Comparison of ENCODE assay signal across 12 mouse cellular contexts in the genomic region with DNA sequence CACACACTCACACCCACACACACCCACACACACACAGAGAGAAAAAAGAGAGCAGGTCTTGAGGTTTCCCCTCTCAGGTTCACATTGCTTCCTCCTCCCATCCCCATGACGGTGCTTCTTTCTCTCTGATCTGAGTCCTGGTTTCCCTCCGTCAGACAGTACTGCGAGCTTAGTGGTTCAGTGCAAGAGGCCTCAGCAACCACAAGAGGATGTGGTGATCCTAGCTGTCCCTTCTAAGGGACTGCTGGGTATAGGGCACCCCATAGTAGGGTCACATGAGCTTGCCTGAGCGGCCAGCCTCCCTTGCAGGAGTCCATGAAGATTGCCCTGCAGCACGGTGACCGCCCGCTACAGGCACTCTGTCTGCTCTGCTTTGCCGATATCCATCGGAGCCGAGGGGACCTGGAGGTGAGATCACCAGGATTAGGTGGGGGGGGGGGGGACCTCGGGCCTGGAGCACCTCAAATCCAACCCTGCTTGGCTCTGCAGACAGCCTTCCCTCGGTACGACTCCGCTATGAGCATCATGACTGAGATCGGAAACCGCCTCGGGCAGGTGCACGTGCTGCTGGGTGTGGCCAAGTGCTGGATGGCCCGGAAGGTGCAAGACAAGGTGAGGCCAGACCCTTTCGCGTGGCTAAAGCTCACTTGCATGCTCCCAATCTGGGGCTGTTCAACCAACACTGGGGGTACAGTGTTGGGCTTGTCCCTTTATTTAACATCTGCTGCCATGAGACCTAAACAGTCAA. TPM values are rescaled to one million over a fixed set of nuclear protein-coding genes. Genes with fewer than 3 reads are reported as not detected.
A peak's percentile ranks its signal among the peaks of the same experiment; 100 is the strongest.
DNase-seq lines count a peak whose midpoint lies in the region; ATAC-seq and TF ChIP-seq lines count a peak whose summit lies in the region.
"Had no signal": no experiment of that assay in that cellular context is flagged by ENCODE, and none has a peak within 500 bp of the region (broad histone marks: within the 10 kb centered on the region; RNA-seq: fewer than 3 reads in every experiment).

No protein-coding gene starts in this region.

- intact Hi-C loops in left cerebral cortex, postnatal 10 days (cut with DNase I): no loop called here
- intact Hi-C loops in gastrocnemius, adult 2 months (cut with DNase I): no loop called here

- H3K9me3 ChIP-seq in heart, embryonic 12.5 days (replicated peaks): no peaks in the 10 kb centered on the region
- no peaks in the 10 kb centered on the region for H3K9me3 ChIP-seq in heart, embryonic 10.5 days
- no peaks in the 10 kb centered on the region for H3K9me3 ChIP-seq in stomach, embryonic 15.5 days
- H3K9me3 ChIP-seq in stomach, postnatal 0 days (ENCODE audit: control insufficient read depth, low read length): no peaks in the 10 kb centered on the region

- no peak for TF ChIP-seq CTCF in stomach, postnatal 0 days (IDR thresholded peaks at IDR 0.05; ENCODE audit: low read depth)
- TF ChIP-seq CTCF in gastrocnemius, adult 2 months (IDR thresholded peaks at IDR 0.05): no peak

- H3K79me2 ChIP-seq in macrophage (ENCODE audit: inconsistent target): no peaks in the 10 kb centered on the region

- no peak overlapping the region for H3K4me3 ChIP-seq in heart, embryonic 12.5 days
- no peak overlapping the region for H3K4me3 ChIP-seq in heart, embryonic 10.5 days
- H3K4me3 ChIP-seq in stomach, embryonic 15.5 days (replicated peaks): no peak overlapping the region
- no peak overlapping the region for H3K4me3 ChIP-seq in stomach, postnatal 0 days (ENCODE audit: low read depth, low read length)
- peak overlapping the region; percentile 32 for H3K4me3 ChIP-seq in macrophage (ENCODE audit: inconsistent target)
- no peak overlapping the region for H3K4me3 ChIP-seq in gastrocnemius, adult 2 months

- 58% methylated on average over 21 of the region's 21 CpGs for WGBS in heart, embryonic 12.5 days
- 66% methylated on average over 21 of the region's 21 CpGs for WGBS in heart, embryonic 10.5 days
- 64% methylated on average over 21 of the region's 21 CpGs for whole genome bisulfite sequencing in stomach, embryonic 15.5 days
- 67% methylated on average over 21 of the region's 21 CpGs for WGBS in stomach, postnatal 0 days
- 36% methylated on average over 21 of the region's 21 CpGs for WGBS in macrophage (ENCODE audit: missing documents)

- no peak overlapping the region for H3K27ac ChIP-seq in heart, embryonic 12.5 days (ENCODE audit: poor library complexity, severe bottlenecking)
- no peak overlapping the region for H3K27ac ChIP-seq in heart, embryonic 10.5 days
- no peak overlapping the region for H3K27ac ChIP-seq in stomach, embryonic 15.5 days
- no peak overlapping the region for H3K27ac ChIP-seq in stomach, postnatal 0 days (replicated peaks)
- H3K27ac ChIP-seq in macrophage: peak overlapping the region; percentile 48
- H3K27ac ChIP-seq in gastrocnemius, adult 2 months: no peak overlapping the region

- ATAC-seq in heart, embryonic 12.5 days (ENCODE audit: insufficient number of reproducible peaks, low FRiP score): peak; percentile 34; the same call in 1 of the 2 replicates
- no peak for ATAC-seq in stomach, embryonic 15.5 days (ENCODE audit: insufficient read depth, low FRiP score, low read depth)
- ATAC-seq in stomach, postnatal 0 days (ENCODE audit: low FRiP score, low TSS enrichment): no peak; the same call in 1 of the 2 replicates

- H3K4me1 ChIP-seq in heart, embryonic 12.5 days (replicated peaks): peaks cover 11% of the 10 kb centered on the region
- peaks cover 15% of the 10 kb centered on the region for H3K4me1 ChIP-seq in heart, embryonic 10.5 days
- 0 out of 2 replicates have a peak, but pooled peaks cover 3% of the 10 kb centered on the region for H3K4me1 ChIP-seq in stomach, embryonic 15.5 days
- H3K4me1 ChIP-seq in stomach, postnatal 0 days (replicated peaks; ENCODE audit: control insufficient read depth, insufficient read depth): no peaks in the 10 kb centered on the region

- H3K27me3 ChIP-seq in heart, embryonic 12.5 days (replicated peaks): no peaks in the 10 kb centered on the region
- H3K27me3 ChIP-seq in heart, embryonic 10.5 days (ENCODE audit: insufficient read depth, poor library complexity, severe bottlenecking): no peaks in the 10 kb centered on the region
- H3K27me3 ChIP-seq in stomach, embryonic 15.5 days (replicated peaks): no peaks in the 10 kb centered on the region
- H3K27me3 ChIP-seq in stomach, postnatal 0 days (ENCODE audit: control insufficient read depth, insufficient read depth, low read length): no peaks in the 10 kb centered on the region

- H3K9ac ChIP-seq in heart, embryonic 12.5 days: no peak overlapping the region
- no peak overlapping the region for H3K9ac ChIP-seq in stomach, embryonic 15.5 days
- H3K9ac ChIP-seq in stomach, postnatal 0 days (ENCODE audit: low read length): no peak overlapping the region
- H3K9ac ChIP-seq: lung, embryonic 14.5 days had no signal

- no peak overlapping the region for H3K4me2 ChIP-seq in heart, embryonic 12.5 days
- 0 out of 2 replicates have a peak overlapping the region, but pooled peaks have one; percentile 8 for H3K4me2 ChIP-seq in stomach, embryonic 15.5 days
- H3K4me2 ChIP-seq in stomach, postnatal 0 days (replicated peaks; ENCODE audit: low read depth): no peak overlapping the region
- H3K4me2 ChIP-seq: lung, embryonic 14.5 days had no signal

- no peaks in the 10 kb centered on the region for H3K36me3 ChIP-seq in heart, embryonic 12.5 days
- H3K36me3 ChIP-seq in heart, embryonic 10.5 days: no peaks in the 10 kb centered on the region
- no peaks in the 10 kb centered on the region for H3K36me3 ChIP-seq in stomach, embryonic 15.5 days
- H3K36me3 ChIP-seq in stomach, postnatal 0 days (ENCODE audit: control insufficient read depth, insufficient read depth, low read length): no peaks in the 10 kb centered on the region
- no peaks in the 10 kb centered on the region for H3K36me3 ChIP-seq in macrophage (ENCODE audit: inconsistent target)

- no peak for TF ChIP-seq EP300 in stomach, postnatal 0 days (optimal IDR thresholded peaks at IDR 0.05)

- DNase-seq in heart, embryonic 10.5 days (ENCODE audit: low spot score): no peak
- no peak for DNase-seq in stomach, postnatal 0 days (ENCODE audit: low spot score)
- DNase-seq in left cerebral cortex, postnatal 10 days (ENCODE audit: extremely low spot score in 1 of 2, low spot score in 2 of 2): no peak
- DNase-seq in gastrocnemius, adult 2 months: no peak
- DNase-seq in cerebellum, adult 9-11 months: no peak
- DNase-seq: gastrocnemius, postnatal 36 days; kidney, adult 9 months; lung, embryonic 14.5 days had no signal

RNA-seq across cellular contexts. Expression of a gene that starts 7.4 kb away (rescaled TPM):
- 17.2 and 17.8 TPM in 2 replicates for polyA plus RNA-seq in heart, embryonic 12.5 days (2016; fragmentation: Nextera tagmentation; extraction: Ambion mirVana)
- 6.6 and 13.8 TPM in 2 replicates for polyA plus RNA-seq in heart, embryonic 10.5 days (2016; fragmentation: Nextera tagmentation; extraction: Ambion mirVana)
- 2.0 and 4.5 TPM in 2 replicates for polyA plus RNA-seq in stomach, embryonic 15.5 days (2015; fragmentation: Nextera tagmentation; extraction: Ambion mirVana)
- 1.3 and 1.8 TPM in 2 replicates for polyA plus RNA-seq in stomach, postnatal 0 days (2015; fragmentation: Nextera tagmentation; extraction: Ambion mirVana)
- 1 to 10 TPM in 10 of 26 experiments, under 1 TPM in 1, not detected in 15; 0.55 to 5.4 (median 2.3) TPM for total RNA-seq in macrophage (2018; cell fraction: chromatin; rRNA removed)
- 10 to 100 TPM; 11.2 to 39.7 (median 20.6) TPM for total RNA-seq in macrophage (2018; cell fraction: cytosol; rRNA removed)
- total RNA-seq in macrophage (2018; cell fraction: nucleus; rRNA removed): 10 to 100 TPM in 2 of 26 experiments, 1 to 10 TPM in 24; 1.0 to 11.2 (median 4.9) TPM
- 6.3 to 39.6 TPM (median 12.2 TPM) in 3 replicates for polyA plus RNA-seq in macrophage (2018)
- under 1 TPM; 0.24 to 0.49 TPM for total RNA-seq in left cerebral cortex, postnatal 10 days (2021)
- 10 to 100 TPM; 28.3 to 30.2 TPM for total RNA-seq in gastrocnemius, adult 2 months (2021)

RNA-seq across cellular contexts. Expression of a gene that starts 11.0 kb away (rescaled TPM):
- polyA plus RNA-seq in heart, embryonic 12.5 days (2016; fragmentation: Nextera tagmentation; extraction: Ambion mirVana): 245 and 252 TPM in 2 replicates
- 315 and 334 TPM in 2 replicates for polyA plus RNA-seq in heart, embryonic 10.5 days (2016; fragmentation: Nextera tagmentation; extraction: Ambion mirVana)
- 225 and 243 TPM in 2 replicates for polyA plus RNA-seq in stomach, embryonic 15.5 days (2015; fragmentation: Nextera tagmentation; extraction: Ambion mirVana)
- 203 and 211 TPM in 2 replicates for polyA plus RNA-seq in stomach, postnatal 0 days (2015; fragmentation: Nextera tagmentation; extraction: Ambion mirVana)
- total RNA-seq in macrophage (2018; cell fraction: chromatin; rRNA removed): 100 to 1,000 TPM in 7 of 26 experiments, 10 to 100 TPM in 19; 25.0 to 117 (median 78.2) TPM
- 100 to 1,000 TPM; 117 to 186 (median 143) TPM for total RNA-seq in macrophage (2018; cell fraction: cytosol; rRNA removed)
- 100 to 1,000 TPM in 6 of 26 experiments, 10 to 100 TPM in 20; 39.9 to 113 (median 78.9) TPM for total RNA-seq in macrophage (2018; cell fraction: nucleus; rRNA removed)
- 149 to 321 TPM (median 192 TPM) in 3 replicates for polyA plus RNA-seq in macrophage (2018)
- total RNA-seq in left cerebral cortex, postnatal 10 days (2021): 100 to 1,000 TPM; 207 to 208 TPM
- total RNA-seq in gastrocnemius, adult 2 months (2021): 100 to 1,000 TPM; 226 to 256 TPM

RNA-seq across cellular contexts. Expression of a gene that starts 27.4 kb away (rescaled TPM):
- polyA plus RNA-seq in heart, embryonic 12.5 days (2016; fragmentation: Nextera tagmentation; extraction: Ambion mirVana): 42.5 and 44.3 TPM in 2 replicates
- polyA plus RNA-seq in heart, embryonic 10.5 days (2016; fragmentation: Nextera tagmentation; extraction: Ambion mirVana): 32.6 and 37.5 TPM in 2 replicates
- polyA plus RNA-seq in stomach, embryonic 15.5 days (2015; fragmentation: Nextera tagmentation; extraction: Ambion mirVana): 42.8 and 45.5 TPM in 2 replicates
- polyA plus RNA-seq in stomach, postnatal 0 days (2015; fragmentation: Nextera tagmentation; extraction: Ambion mirVana): 19.1 and 19.4 TPM in 2 replicates
- 100 to 1,000 TPM in 15 of 26 experiments, 10 to 100 TPM in 11; 69.4 to 316 (median 143) TPM for total RNA-seq in macrophage (2018; cell fraction: chromatin; rRNA removed)
- 10 to 100 TPM; 14.7 to 47.5 (median 21.7) TPM for total RNA-seq in macrophage (2018; cell fraction: cytosol; rRNA removed)
- total RNA-seq in macrophage (2018; cell fraction: nucleus; rRNA removed): 100 to 1,000 TPM in 11 of 26 experiments, 10 to 100 TPM in 15; 53.4 to 149 (median 91.2) TPM
- 19.8 to 23.0 TPM (median 21.8 TPM) in 3 replicates for polyA plus RNA-seq in macrophage (2018)
- 10 to 100 TPM; 25.7 to 27.6 TPM for total RNA-seq in left cerebral cortex, postnatal 10 days (2021)
- total RNA-seq in gastrocnemius, adult 2 months (2021): 10 to 100 TPM; 18.7 to 22.0 TPM

RNA-seq across cellular contexts. Expression of a gene that starts 39.4 kb away (rescaled TPM):
- 3.0 and 3.1 TPM in 2 replicates for polyA plus RNA-seq in heart, embryonic 12.5 days (2016; fragmentation: Nextera tagmentation; extraction: Ambion mirVana)
- 0.99 and 4.1 TPM in 2 replicates for polyA plus RNA-seq in heart, embryonic 10.5 days (2016; fragmentation: Nextera tagmentation; extraction: Ambion mirVana)
- polyA plus RNA-seq in stomach, embryonic 15.5 days (2015; fragmentation: Nextera tagmentation; extraction: Ambion mirVana): 9.5 and 13.5 TPM in 2 replicates
- polyA plus RNA-seq in stomach, postnatal 0 days (2015; fragmentation: Nextera tagmentation; extraction: Ambion mirVana): 6.4 and 7.0 TPM in 2 replicates
- total RNA-seq in macrophage (2018; cell fraction: chromatin; rRNA removed): 100 to 1,000 TPM in 21 of 26 experiments, 10 to 100 TPM in 5; 72.3 to 238 (median 156) TPM
- total RNA-seq in macrophage (2018; cell fraction: cytosol; rRNA removed): 100 to 1,000 TPM; 241 to 433 (median 325) TPM
- total RNA-seq in macrophage (2018; cell fraction: nucleus; rRNA removed): 100 to 1,000 TPM; 111 to 275 (median 166) TPM
- polyA plus RNA-seq in macrophage (2018): 298 to 440 TPM (median 373 TPM) in 3 replicates
- 1 to 10 TPM; 5.2 to 5.6 TPM for total RNA-seq in left cerebral cortex, postnatal 10 days (2021)
- total RNA-seq in gastrocnemius, adult 2 months (2021): 1 to 10 TPM in 1 of 2 experiments, under 1 TPM in 1; 0.87 to 1.2 TPM
- polyA plus RNA-seq: C2C12 had no signal
